Mouse (Mus musculus) heart, postnatal 0 days (tissue): Measurements from ENCODE around the gene Fam83f.

ENCODE experiments used
- CTCF ChIP-seq: IDR thresholded peaks from 2 replicates; pipeline ENCODE4 v1.5.1; 2016; ENCODE audit warnings: antibody characterized with exemption, control low read depth, low read depth
- EP300 ChIP-seq: IDR thresholded peaks from 2 replicates; pipeline ENCODE4 v1.6.1; 2016; ENCODE audit warnings: antibody characterized with exemption, low read depth

GRCm38 (mm10) chr15:80626472-80626871 lies 45.2 kb upstream of the Fam83f start:
- no peak for TF ChIP-seq CTCF
- no peak for TF ChIP-seq EP300
